Mouse (Mus musculus) gastrocnemius, postnatal 4 days (tissue): Measurements from ENCODE around the gene Vmn2r34. TPM values are rescaled to one million over a fixed set of nuclear protein-coding genes. Genes with fewer than 3 reads are reported as not detected.
"Not testable (repeated sequence)": the region's sequence is repeated elsewhere in the genome, so short reads cannot be mapped to it uniquely, and the experiment has no call there.

Source experiments
- DNase-seq, 2 experiments: peaks; one replicate each; pipeline ENCODE4 v3.0.0; 2021 to 2022; ENCODE audit warnings: low spot score in 2 of 2, mixed read lengths in 2 of 2
- long read RNA-seq, 2 experiments: library from polyadenylated mRNA; stranded (forward); transcript quantifications; one replicate each; pipeline ENCODE4 v2.0.0; 2021
- total RNA-seq, 2 experiments: library from RNA; stranded (reverse); gene quantifications; 2 replicates each; pipeline ENCODE4 v1.2.3; 2021

The Vmn2r34 gene
- total RNA-seq, result not detected
- long read RNA-seq, experiment 1, result 0 reads
- long read RNA-seq, experiment 2, result 0 reads

DNA sequence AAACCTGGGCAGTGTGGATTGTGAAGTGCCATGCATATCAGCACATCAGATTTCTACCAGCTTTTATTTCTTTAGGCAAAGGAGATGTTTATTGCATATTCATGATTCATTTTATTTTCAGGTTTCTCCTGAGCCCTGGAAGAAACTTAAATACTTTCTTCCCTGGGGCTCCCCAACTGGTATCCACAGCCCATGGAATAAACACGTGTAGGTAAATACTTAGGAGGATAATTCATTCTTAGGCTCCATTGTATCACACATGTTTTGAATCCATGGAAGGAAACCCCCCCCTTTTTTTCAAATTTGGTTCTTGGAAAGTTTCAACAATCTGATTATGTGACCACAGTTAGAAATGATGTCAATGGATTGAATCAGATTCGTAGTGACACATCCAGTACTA lies at the start of gene Vmn2r34:
Gene Vmn2r34, minus strand, starts transcription at position 101 of the 400 bp plus-strand sequence.
- DNase-seq, result not testable (repeated sequence)

DNA sequence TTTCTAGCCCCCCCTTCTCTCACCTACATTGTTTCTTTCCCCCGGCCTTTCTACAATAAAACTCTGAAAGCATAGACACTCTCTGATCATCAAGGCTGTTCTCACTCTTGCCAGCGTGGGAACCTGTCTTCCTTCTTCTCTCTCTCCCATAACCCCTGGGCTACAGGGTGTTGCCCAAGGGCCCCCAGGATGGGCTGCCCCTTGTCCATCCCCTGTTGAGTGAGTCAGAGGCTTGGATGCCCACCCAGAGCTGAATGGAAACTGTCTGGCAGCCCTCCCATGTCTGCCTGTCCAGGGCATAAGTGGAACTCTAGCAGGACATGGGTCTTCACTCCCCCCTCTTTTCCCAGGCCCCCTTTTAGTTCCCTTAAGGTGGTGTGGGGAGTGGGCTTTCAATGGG lies 15.3 kb downstream of the Vmn2r34 start:
- DNase-seq, result not testable (repeated sequence)

Other genes starting within 250 kb of the Vmn2r34 start
- gene Vmn2r32, start 209.5 kb downstream of the Vmn2r34 start, total RNA-seq, result not detected
- not detected for gene Vmn2r33, start 122.7 kb downstream of the Vmn2r34 start, total RNA-seq
- not detected for gene Vmn2r35, start 130.4 kb upstream of the Vmn2r34 start, total RNA-seq
- not detected for gene Vmn2r36, start 213.0 kb upstream of the Vmn2r34 start, total RNA-seq